Mouse (Mus musculus) heart, embryonic 12.5 days (tissue): Measurements from ENCODE around the gene Artn. TPM values are rescaled to one million over a fixed set of nuclear protein-coding genes. Genes with fewer than 3 reads are reported as not detected.

ENCODE experiments used
- ATAC-seq: fragments of 200-750 bp; cut with Nextera tagmentation; 2 replicates; pipeline ENCODE4 v1.8.0; 2017; ENCODE audit warnings: moderate TSS enrichment, moderate library complexity; ENCODE audit not compliant: insufficient number of reproducible peaks, low FRiP score
- H3K27ac ChIP-seq: fragments of 300-500 bp; sonication (generic); 2 replicates; pipeline ENCODE4 v1.5.1; 2016; ENCODE audit warnings: mild to moderate bottlenecking, moderate library complexity; ENCODE audit not compliant: poor library complexity, severe bottlenecking
- H3K27me3 ChIP-seq: fragments of 300-500 bp; sonication (generic); replicated peaks from 2 replicates; pipeline ENCODE4 v1.6.1; 2016; ENCODE audit warnings: mild to moderate bottlenecking, moderate library complexity
- H3K36me3 ChIP-seq: fragments of 300-500 bp; sonication (generic); 2 replicates; pipeline ENCODE4 v1.6.1; 2016; ENCODE audit warnings: mild to moderate bottlenecking, moderate library complexity
- H3K4me1 ChIP-seq: fragments of 300-500 bp; sonication (generic); replicated peaks from 2 replicates; pipeline ENCODE4 v1.6.1; 2016; ENCODE audit warnings: mild to moderate bottlenecking
- H3K4me2 ChIP-seq: fragments of 300-500 bp; sonication (generic); 2 replicates; pipeline ENCODE4 v1.6.1; 2016; ENCODE audit warnings: mild to moderate bottlenecking, moderate library complexity
- H3K4me3 ChIP-seq: fragments of 300-500 bp; sonication (generic); 2 replicates; pipeline ENCODE4 v1.5.1; 2016; ENCODE audit warnings: mild to moderate bottlenecking
- H3K9ac ChIP-seq: fragments of 300-500 bp; sonication (generic); 2 replicates; pipeline ENCODE4 v1.6.1; 2016; ENCODE audit warnings: mild to moderate bottlenecking, moderate library complexity
- H3K9me3 ChIP-seq: fragments of 300-500 bp; sonication (generic); replicated peaks from 2 replicates; pipeline ENCODE4 v1.6.1; 2016; ENCODE audit warnings: mild to moderate bottlenecking, moderate library complexity
- WGBS: fragments of 180-500 bp; shearing (Covaris S2); methylation state at CpG from one replicate; pipeline ENCODE4 v1.1.7; 2016; 5-methylcytosine and 5-hydroxymethylcytosine counted together
- polyA plus RNA-seq: library from polyadenylated mRNA; unstranded; fragments of >200 nt; fragmentation: Nextera tagmentation; extraction: Ambion mirVana; gene quantifications from 2 replicates; pipeline ENCODE4 v1.2.1, GENCODE M21; 2016

The Artn gene
- 0.54 and 0.70 TPM in 2 replicates for polyA plus RNA-seq

DNA sequence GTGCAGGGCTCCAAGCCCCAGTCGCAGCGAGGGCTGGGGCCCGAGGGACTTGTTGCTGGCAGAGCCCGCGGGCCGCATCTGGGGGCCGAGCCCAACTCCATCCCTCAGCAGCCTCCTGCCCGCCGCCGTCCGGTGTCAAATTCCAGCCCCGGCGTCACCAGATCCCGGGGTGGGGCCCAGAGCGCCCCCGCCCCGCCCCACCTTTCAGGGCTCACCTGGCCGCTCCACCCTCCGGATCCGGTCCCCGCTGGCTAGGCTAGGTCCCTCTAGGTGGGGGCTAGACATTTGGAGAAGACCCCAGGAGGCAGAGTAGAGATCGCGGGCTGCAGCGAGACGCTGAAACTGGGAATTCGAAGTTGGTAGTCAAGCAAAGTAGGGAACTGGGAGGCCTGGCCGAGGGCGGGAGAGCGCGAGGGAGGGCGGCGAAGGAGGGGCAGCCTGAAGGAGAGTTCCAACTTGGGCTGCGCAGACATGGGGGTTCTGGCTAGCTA is at the start of gene Artn:
Gene Artn, minus strand, starts transcription at position 373 of the 491 bp plus-strand sequence.
- Histone ChIP-seq H3K9me3 (no peaks in the 10 kb centered on the region), H3K36me3 (peaks cover 3% of the 10 kb centered on the region; the same call in 1 of the 2 replicates), H3K27me3 (peaks cover 60% of the 10 kb centered on the region), H3K4me1 (peaks cover 37% of the 10 kb centered on the region), H3K4me2 (peak within 1 kb of the TSS; percentile 99), H3K9ac (peak within 1 kb of the TSS; percentile 53), H3K27ac (no peak within 1 kb of the TSS), H3K4me3 (peak within 1 kb of the TSS; percentile 45)
- no peak for ATAC-seq
- under 1% methylated on average over 33 of the region's 33 CpGs for WGBS

- Histone ChIP-seq H3K4me2 (no peak overlapping the region), H3K9me3 (no peaks in the 10 kb centered on the region)
- WGBS: 91% methylated on average over 4 of the region's 4 CpGs
Observed at GRCm38 (mm10) chr4:117979181-117979580, 49.6 kb upstream of the Artn start.

DNA sequence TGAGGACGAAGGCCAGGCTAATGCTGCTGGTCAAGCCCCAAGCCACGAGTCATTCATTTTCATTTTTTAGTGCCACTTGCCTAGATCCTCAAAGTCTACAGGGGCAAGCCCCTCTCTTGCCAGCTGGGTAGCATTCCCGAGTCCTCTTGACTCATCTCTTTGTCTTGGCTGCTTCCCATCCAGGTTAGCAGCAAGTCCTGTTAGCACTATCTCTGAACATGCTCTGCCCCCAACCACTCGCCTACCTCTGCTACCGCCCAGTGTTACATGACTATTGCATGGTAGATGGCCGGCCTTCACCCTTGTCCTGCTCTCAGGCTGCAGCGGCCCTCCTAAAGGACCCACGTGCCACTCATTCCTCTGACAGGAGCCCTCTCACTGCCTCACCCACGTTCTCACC is 48.7 kb upstream of the Artn start:
- Histone ChIP-seq H3K27ac (0 out of 2 replicates have a peak overlapping the region, but pooled peaks have one; percentile 28), H3K4me1 (peaks cover 63% of the 10 kb centered on the region), H3K27me3 (no peaks in the 10 kb centered on the region), H3K36me3 (no peaks in the 10 kb centered on the region), H3K4me3 (no peak overlapping the region), H3K9me3 (no peaks in the 10 kb centered on the region), H3K9ac (0 out of 2 replicates have a peak overlapping the region, but pooled peaks have one; percentile 25), H3K4me2 (no peak overlapping the region)
- WGBS: 83% methylated on average over 9 of the region's 9 CpGs
- no peak for ATAC-seq

More at GRCm38 (mm10) chr4:117979181-117979580, 49.6 kb upstream of the Artn start:
- peaks cover 61% of the 10 kb centered on the region for H3K4me1 ChIP-seq
- H3K27ac ChIP-seq: no peak overlapping the region
- no peak for ATAC-seq
- H3K27me3 ChIP-seq: no peaks in the 10 kb centered on the region
- no peaks in the 10 kb centered on the region for H3K36me3 ChIP-seq
- no peak overlapping the region for H3K9ac ChIP-seq
- H3K4me3 ChIP-seq: no peak overlapping the region

DNA sequence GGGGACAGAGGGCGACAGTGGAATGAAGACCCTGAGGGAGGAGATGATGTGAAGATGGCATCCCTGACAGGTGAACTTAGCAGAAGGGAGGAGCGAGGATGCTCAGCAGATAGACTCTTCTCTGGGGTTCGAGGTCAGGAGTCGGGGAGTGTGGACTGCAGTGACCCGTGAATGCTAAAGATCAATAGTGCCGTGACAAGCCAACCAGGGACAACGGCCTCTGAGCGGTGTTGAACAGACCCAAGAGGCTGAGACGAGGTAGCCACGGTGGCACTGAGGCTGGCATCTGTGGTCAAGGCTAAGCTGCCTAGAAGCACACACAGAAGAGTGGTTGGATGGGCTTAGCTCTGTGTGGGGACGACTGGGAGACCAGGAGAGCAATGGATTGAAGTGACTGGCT is 48.3 kb upstream of the Artn start:
- Histone ChIP-seq H3K4me3 (no peak overlapping the region), H3K27me3 (no peaks in the 10 kb centered on the region), H3K4me1 (peaks cover 63% of the 10 kb centered on the region), H3K36me3 (no peaks in the 10 kb centered on the region), H3K9me3 (no peaks in the 10 kb centered on the region), H3K9ac (0 out of 2 replicates have a peak overlapping the region, but pooled peaks have one; percentile 25), H3K27ac (peak overlapping the region; percentile 28; the same call in 1 of the 2 replicates), H3K4me2 (peak overlapping the region; percentile 42)
- ATAC-seq: no peak
- 78% methylated on average over 11 of the region's 11 CpGs for WGBS

DNA sequence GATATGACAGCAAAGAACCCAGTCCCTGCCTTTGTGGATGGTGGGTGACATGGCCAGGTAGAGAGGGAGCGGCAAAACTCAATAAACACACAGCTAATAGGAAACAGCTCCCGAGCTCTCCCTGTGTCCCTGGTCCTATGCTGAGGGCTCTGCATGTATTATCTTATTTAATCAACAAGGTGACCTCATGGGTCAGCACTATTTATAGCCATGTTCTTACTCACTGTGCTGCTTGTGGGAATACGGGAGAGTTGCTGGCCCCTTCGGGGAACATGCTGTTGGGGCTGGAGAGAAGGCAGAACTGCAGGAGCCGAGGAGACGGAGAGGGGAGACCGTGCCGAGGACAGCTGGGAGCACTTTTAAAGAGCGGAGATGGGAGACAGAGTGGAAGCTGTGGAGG is 47.8 kb upstream of the Artn start:
- H3K9ac ChIP-seq: 0 out of 2 replicates have a peak overlapping the region, but pooled peaks have one; percentile 25
- H3K4me2 ChIP-seq: peak overlapping the region; percentile 42
- ATAC-seq: 0 out of 2 replicates have a peak, but pooled peaks have one; percentile 20
- H3K4me1 ChIP-seq: peaks cover 62% of the 10 kb centered on the region
- H3K27me3 ChIP-seq: no peaks in the 10 kb centered on the region
- no peaks in the 10 kb centered on the region for H3K36me3 ChIP-seq
- peak overlapping the region; percentile 28 for H3K27ac ChIP-seq
- 41% methylated on average over 9 of the region's 9 CpGs for WGBS
- no peaks in the 10 kb centered on the region for H3K9me3 ChIP-seq
- no peak overlapping the region for H3K4me3 ChIP-seq

GRCm38 (mm10) chr4:117975820-117976219 is 46.3 kb upstream of the Artn start:
- Histone ChIP-seq H3K9ac (no peak overlapping the region), H3K27ac (no peak overlapping the region), H3K4me3 (no peak overlapping the region), H3K9me3 (no peaks in the 10 kb centered on the region), H3K4me2 (no peak overlapping the region), H3K4me1 (peaks cover 54% of the 10 kb centered on the region), H3K27me3 (no peaks in the 10 kb centered on the region), H3K36me3 (no peaks in the 10 kb centered on the region)
- WGBS: 91% methylated on average over 1 of the region's 1 CpGs
- ATAC-seq: no peak

GRCm38 (mm10) chr4:117974719-117975118 is 45.2 kb upstream of the Artn start:
- H3K4me3 ChIP-seq: no peak overlapping the region
- peaks cover 54% of the 10 kb centered on the region for H3K4me1 ChIP-seq
- H3K27me3 ChIP-seq: no peaks in the 10 kb centered on the region
- no peak for ATAC-seq
- H3K4me2 ChIP-seq: no peak overlapping the region
- 70% methylated on average over 5 of the region's 5 CpGs for WGBS
- no peaks in the 10 kb centered on the region for H3K36me3 ChIP-seq
- no peak overlapping the region for H3K27ac ChIP-seq
- no peaks in the 10 kb centered on the region for H3K9me3 ChIP-seq
- H3K9ac ChIP-seq: no peak overlapping the region

GRCm38 (mm10) chr4:117972999-117973398 is 43.4 kb upstream of the Artn start:
- H3K36me3 ChIP-seq: no peaks in the 10 kb centered on the region
- no peaks in the 10 kb centered on the region for H3K27me3 ChIP-seq
- 53% methylated on average over 10 of the region's 10 CpGs for WGBS
- no peak overlapping the region for H3K9ac ChIP-seq
- H3K9me3 ChIP-seq: no peaks in the 10 kb centered on the region
- H3K27ac ChIP-seq: no peak overlapping the region
- H3K4me1 ChIP-seq: peaks cover 50% of the 10 kb centered on the region
- H3K4me2 ChIP-seq: no peak overlapping the region
- H3K4me3 ChIP-seq: no peak overlapping the region
- ATAC-seq: no peak

GRCm38 (mm10) chr4:117964346-117965025 is 34.9 kb upstream of the Artn start:
- Histone ChIP-seq H3K36me3 (peaks cover 9% of the 10 kb centered on the region; the same call in 1 of the 2 replicates), H3K9ac (no peak overlapping the region), H3K27ac (no peak overlapping the region), H3K4me2 (no peak overlapping the region), H3K4me1 (peaks cover 18% of the 10 kb centered on the region), H3K4me3 (no peak overlapping the region), H3K9me3 (no peaks in the 10 kb centered on the region), H3K27me3 (no peaks in the 10 kb centered on the region)
- 53% methylated on average over 14 of the region's 14 CpGs for WGBS
- ATAC-seq: no peak

DNA sequence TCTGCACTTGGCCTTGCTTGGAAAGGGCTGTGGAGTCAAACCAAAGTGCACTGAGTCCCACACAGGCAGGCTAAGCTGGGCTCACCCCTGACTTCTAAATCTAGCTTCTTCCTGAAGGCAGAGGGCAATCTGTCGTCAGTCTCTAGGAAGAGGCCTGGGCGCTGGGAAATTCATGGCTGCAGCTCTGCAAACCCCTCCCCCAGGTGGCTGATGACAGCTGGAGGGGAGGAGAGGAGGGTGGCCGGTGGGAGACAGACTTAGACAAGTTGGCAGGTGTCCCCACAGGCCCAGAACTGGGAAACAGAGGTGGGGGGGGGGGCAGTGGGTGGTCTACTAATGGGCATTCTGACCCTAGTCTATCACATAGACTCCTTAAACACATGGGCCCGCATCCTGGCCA is 27.9 kb upstream of the Artn start:
- 38% methylated on average over 4 of the region's 4 CpGs for WGBS

DNA sequence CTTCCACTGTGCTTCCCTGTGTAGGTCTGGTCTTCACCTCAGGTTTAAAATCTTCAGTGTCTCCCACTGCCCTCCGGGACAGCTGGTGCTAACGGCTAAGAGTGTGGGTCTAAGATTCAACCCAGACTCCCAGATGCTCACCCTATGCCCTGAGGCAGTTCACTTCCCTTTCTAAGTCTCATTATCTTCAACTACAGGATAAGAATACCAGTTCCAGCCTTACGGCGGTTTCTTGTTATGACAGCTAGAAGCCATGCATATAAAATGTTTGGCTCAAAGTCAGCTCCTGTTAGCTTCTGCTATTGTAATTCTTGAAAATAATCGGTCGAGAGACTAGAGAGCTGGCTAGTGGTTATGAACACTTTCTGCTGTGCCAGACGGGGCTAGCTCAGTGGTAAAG is 17.9 kb upstream of the Artn start:
- ATAC-seq: no peak
- WGBS: 70% methylated on average over 7 of the region's 7 CpGs
- H3K9me3 ChIP-seq: 0 out of 2 replicates have a peak, but pooled peaks cover 7% of the 10 kb centered on the region
- no peak overlapping the region for H3K9ac ChIP-seq
- peaks cover 7% of the 10 kb centered on the region for H3K36me3 ChIP-seq
- H3K27me3 ChIP-seq: no peaks in the 10 kb centered on the region
- no peak overlapping the region for H3K27ac ChIP-seq
- H3K4me3 ChIP-seq: no peak overlapping the region
- no peak overlapping the region for H3K4me2 ChIP-seq
- H3K4me1 ChIP-seq: 0 out of 2 replicates have a peak, but pooled peaks cover 5% of the 10 kb centered on the region

More for the DNA sequence above, 27.9 kb upstream of the Artn start:
- Histone ChIP-seq H3K36me3 (peaks cover 38% of the 10 kb centered on the region), H3K4me2 (peak overlapping the region; percentile 17; the same call in 1 of the 2 replicates), H3K4me1 (peaks cover 20% of the 10 kb centered on the region), H3K9me3 (no peaks in the 10 kb centered on the region), H3K27me3 (no peaks in the 10 kb centered on the region), H3K9ac (no peak overlapping the region), H3K27ac (peak overlapping the region; percentile 68), H3K4me3 (no peak overlapping the region)
- no peak; the same call in 1 of the 2 replicates for ATAC-seq
